Comparison of ENCODE assay signal across 11 mouse cellular contexts in the genomic region with DNA sequence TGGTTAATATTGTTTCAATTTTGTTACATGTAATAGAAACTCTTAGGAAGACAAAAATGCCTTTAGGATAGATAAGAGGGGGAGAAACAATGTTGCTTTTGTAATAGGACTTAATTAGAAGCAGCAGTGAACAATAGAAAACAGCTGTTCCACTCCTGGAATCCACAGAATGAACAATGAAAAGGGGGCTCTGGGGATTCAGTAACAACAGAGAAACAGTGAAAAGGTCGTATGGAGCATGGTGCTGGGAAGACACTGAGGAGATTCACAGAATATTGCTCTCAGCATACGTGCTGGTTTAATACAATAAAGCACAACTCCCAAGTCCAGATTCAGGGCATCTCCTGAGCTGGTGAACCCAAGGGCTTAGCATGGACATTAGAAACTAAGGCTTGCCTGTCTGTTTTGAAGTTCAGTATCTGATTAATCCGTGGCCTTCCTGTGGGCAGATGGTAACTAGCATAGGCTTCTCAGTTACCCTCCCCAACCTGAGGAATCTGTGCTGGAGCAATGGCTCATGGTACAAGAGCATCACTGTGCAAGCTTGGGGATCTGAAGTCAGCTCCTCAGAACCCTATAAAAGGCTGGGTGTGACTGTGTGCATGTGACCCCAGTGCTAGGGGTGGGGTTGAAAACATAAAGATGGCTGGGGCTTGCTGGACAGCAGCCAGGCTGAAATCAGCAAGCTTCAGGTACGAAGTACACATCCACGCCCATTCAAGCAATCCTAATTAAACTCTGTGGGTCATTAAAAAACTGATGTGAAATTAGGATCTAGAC. TPM values are rescaled to one million over a fixed set of nuclear protein-coding genes. Genes with fewer than 3 reads are reported as not detected.
DNase-seq lines count a peak whose midpoint lies in the region; ATAC-seq and TF ChIP-seq lines count a peak whose summit lies in the region.
"Had no signal": no experiment of that assay in that cellular context is flagged by ENCODE, and none has a peak within 500 bp of the region (broad histone marks: within the 10 kb centered on the region; RNA-seq: fewer than 3 reads in every experiment).

No protein-coding gene starts in this region.

- TF ChIP-seq EP300 in liver, embryonic 14.5 days (IDR thresholded peaks at IDR 0.05; ENCODE audit: low read depth): no peak

- 0 out of 2 replicates have a peak, but pooled peaks have one; percentile 32 for ATAC-seq in liver, embryonic 14.5 days (ENCODE audit: insufficient read depth)
- no peak for ATAC-seq in liver, embryonic 12.5 days
- ATAC-seq in hindbrain, embryonic 14.5 days (ENCODE audit: low FRiP score): peak; percentile 37; the same call in 1 of the 2 replicates
- ATAC-seq in midbrain, embryonic 12.5 days (ENCODE audit: low FRiP score, low read depth): peak; percentile 62

- H3K9me3 ChIP-seq in liver, embryonic 14.5 days (ENCODE audit: control insufficient read depth, low read length): no peaks in the 10 kb centered on the region
- H3K9me3 ChIP-seq in liver, embryonic 12.5 days (replicated peaks): no peaks in the 10 kb centered on the region
- no peaks in the 10 kb centered on the region for H3K9me3 ChIP-seq in hindbrain, embryonic 14.5 days (ENCODE audit: control insufficient read depth, low read length)
- no peaks in the 10 kb centered on the region for H3K9me3 ChIP-seq in midbrain, embryonic 12.5 days

- DNase-seq in liver, embryonic 14.5 days (ENCODE audit: low read depth in 3 of 3, low spot score in 3 of 3): no peak
- DNase-seq in embryo, embryonic 11.5 days (ENCODE audit: low read depth, low spot score): peak; percentile 11
- no peak for DNase-seq in hindbrain, embryonic 14.5 days (ENCODE audit: low spot score)
- DNase-seq in urinary bladder, postnatal 36 days (ENCODE audit: low spot score in 2 of 2): no peak
- DNase-seq in left cerebral cortex, postnatal 25 days (ENCODE audit: low spot score in 2 of 2): no peak
- no peak for DNase-seq in heart, postnatal 10 days
- DNase-seq: lung, adult 18-20 months; spleen, adult 18-20 months; thymus, postnatal 14 days had no signal

- no peak for TF ChIP-seq CTCF in liver, embryonic 14.5 days (IDR thresholded peaks at IDR 0.05; ENCODE audit: low read depth)

- peaks cover 3 to 26% of the 10 kb centered on the region in 2 experiments; a peak in 3 of 4 replicates for H3K4me1 ChIP-seq in liver, embryonic 14.5 days (replicated peaks; ENCODE audit: control insufficient read depth in 2 of 2, insufficient read depth in 2 of 2, low read length in 1 of 2)
- peaks cover 45% of the 10 kb centered on the region for H3K4me1 ChIP-seq in liver, embryonic 12.5 days
- 0 out of 2 replicates have a peak, but pooled peaks cover 3% of the 10 kb centered on the region for H3K4me1 ChIP-seq in hindbrain, embryonic 14.5 days (replicated peaks; ENCODE audit: control insufficient read depth, insufficient read depth, low read length)
- H3K4me1 ChIP-seq in midbrain, embryonic 12.5 days: peaks cover 7% of the 10 kb centered on the region

- H3K36me3 ChIP-seq in liver, embryonic 14.5 days (replicated peaks; ENCODE audit: control insufficient read depth, insufficient read depth, low read depth): no peaks in the 10 kb centered on the region
- H3K36me3 ChIP-seq in liver, embryonic 12.5 days: no peaks in the 10 kb centered on the region
- no peaks in the 10 kb centered on the region for H3K36me3 ChIP-seq in hindbrain, embryonic 14.5 days (replicated peaks; ENCODE audit: control insufficient read depth, insufficient read depth)
- no peaks in the 10 kb centered on the region for H3K36me3 ChIP-seq in midbrain, embryonic 12.5 days

- 51% methylated on average over 5 of the region's 5 CpGs for WGBS in liver, embryonic 14.5 days (ENCODE audit: insufficient replicate concordance)
- WGBS in liver, embryonic 12.5 days (ENCODE audit: insufficient replicate concordance): 64% methylated on average over 5 of the region's 5 CpGs
- 46% methylated on average over 5 of the region's 5 CpGs for WGBS in hindbrain, embryonic 14.5 days
- 39% methylated on average over 5 of the region's 5 CpGs for WGBS in midbrain, embryonic 12.5 days

- H3K27ac ChIP-seq in liver, embryonic 14.5 days: no peak overlapping the region
- no peak overlapping the region for H3K27ac ChIP-seq in liver, embryonic 12.5 days
- H3K27ac ChIP-seq in hindbrain, embryonic 14.5 days: no peak overlapping the region
- no peak overlapping the region for H3K27ac ChIP-seq in midbrain, embryonic 12.5 days (replicated peaks)

- intact Hi-C loops in left cerebral cortex, postnatal 25 days (cut with DNase I): no loop called here
- intact Hi-C loops in heart, postnatal 10 days (cut with DNase I): no loop called here

- H3K4me3 ChIP-seq in liver, embryonic 14.5 days (ENCODE audit: insufficient read depth in 1 of 2, low read depth in 2 of 2, low read length in 2 of 2): no peak overlapping the region
- no peak overlapping the region for H3K4me3 ChIP-seq in liver, embryonic 12.5 days
- H3K4me3 ChIP-seq in hindbrain, embryonic 14.5 days (replicated peaks; ENCODE audit: low read length): no peak overlapping the region
- H3K4me3 ChIP-seq in midbrain, embryonic 12.5 days: no peak overlapping the region

- no peaks in the 10 kb centered on the region for H3K27me3 ChIP-seq in liver, embryonic 14.5 days (ENCODE audit: control insufficient read depth, insufficient read depth, low read length)
- H3K27me3 ChIP-seq in liver, embryonic 12.5 days (replicated peaks): no peaks in the 10 kb centered on the region
- H3K27me3 ChIP-seq in hindbrain, embryonic 14.5 days (ENCODE audit: control insufficient read depth, insufficient read depth, low read length): no peaks in the 10 kb centered on the region
- no peaks in the 10 kb centered on the region for H3K27me3 ChIP-seq in midbrain, embryonic 12.5 days

- no peak overlapping the region for H3K4me2 ChIP-seq in liver, embryonic 14.5 days (ENCODE audit: low read depth)
- H3K4me2 ChIP-seq in liver, embryonic 12.5 days: no peak overlapping the region
- no peak overlapping the region for H3K4me2 ChIP-seq in hindbrain, embryonic 14.5 days (replicated peaks)
- H3K4me2 ChIP-seq in midbrain, embryonic 12.5 days (replicated peaks): no peak overlapping the region

- H3K9ac ChIP-seq in liver, embryonic 14.5 days (replicated peaks): no peak overlapping the region
- no peak overlapping the region for H3K9ac ChIP-seq in liver, embryonic 12.5 days
- H3K9ac ChIP-seq in hindbrain, embryonic 14.5 days: no peak overlapping the region
- H3K9ac ChIP-seq in midbrain, embryonic 12.5 days (replicated peaks): no peak overlapping the region

RNA-seq across cellular contexts. Expression of a gene that starts 16.1 kb away (rescaled TPM):
- polyA plus RNA-seq in liver, embryonic 14.5 days (2012; rRNA removed): 1.0 and 1.4 TPM in 2 replicates
- polyA plus RNA-seq in liver, embryonic 14.5 days (2014; fragmentation: Nextera tagmentation; extraction: Ambion mirVana): 2.3 and 2.5 TPM in 2 replicates
- 9.5 and 9.6 TPM in 2 replicates for polyA plus RNA-seq in liver, embryonic 12.5 days (2016; fragmentation: Nextera tagmentation; extraction: Ambion mirVana)
- 7.5 and 9.0 TPM in 2 replicates for polyA plus RNA-seq in hindbrain, embryonic 14.5 days (2014; fragmentation: Nextera tagmentation; extraction: Ambion mirVana)
- polyA plus RNA-seq in midbrain, embryonic 12.5 days (2016; fragmentation: Nextera tagmentation; extraction: Ambion mirVana): 1.6 and 2.7 TPM in 2 replicates
- total RNA-seq in left cerebral cortex, postnatal 25 days (2021): 1 to 10 TPM; 4.5 to 4.6 TPM
- under 1 TPM; 0.65 to 0.67 TPM for total RNA-seq in heart, postnatal 10 days (2021)

RNA-seq across cellular contexts. Expression of a gene that starts 48.9 kb away (rescaled TPM):
- 18.7 and 31.8 TPM in 2 replicates for polyA plus RNA-seq in liver, embryonic 14.5 days (2012; rRNA removed)
- 44.0 and 46.2 TPM in 2 replicates for polyA plus RNA-seq in liver, embryonic 14.5 days (2014; fragmentation: Nextera tagmentation; extraction: Ambion mirVana)
- polyA plus RNA-seq in liver, embryonic 12.5 days (2016; fragmentation: Nextera tagmentation; extraction: Ambion mirVana): 73.1 and 74.8 TPM in 2 replicates
- polyA plus RNA-seq in hindbrain, embryonic 14.5 days (2014; fragmentation: Nextera tagmentation; extraction: Ambion mirVana): 105 and 111 TPM in 2 replicates
- 129 and 135 TPM in 2 replicates for polyA plus RNA-seq in midbrain, embryonic 12.5 days (2016; fragmentation: Nextera tagmentation; extraction: Ambion mirVana)
- total RNA-seq in left cerebral cortex, postnatal 25 days (2021): 100 to 1,000 TPM; 144 to 153 TPM
- 10 to 100 TPM; 45.8 to 53.6 TPM for total RNA-seq in heart, postnatal 10 days (2021)
